Mouse (Mus musculus): ENCODE measurements around the gene 4430402I18Rik. TPM values are rescaled to one million over a fixed set of nuclear protein-coding genes. Genes with fewer than 3 reads are reported as not detected.

Gene 4430402I18Rik
- total RNA-seq, 2 experiments from 2014 or later: 0.11 TPM

GRCm38 (mm10) chr19:28969231-28969630 lies 1.6 kb upstream of the 4430402I18Rik start:
- ATAC-seq (ENCODE audit: poor library complexity, severe bottlenecking): no peak

GRCm38 (mm10) chr19:28968178-28968577 lies 578 bp upstream of the 4430402I18Rik start:
- no peak for ATAC-seq (ENCODE audit: poor library complexity, severe bottlenecking)

- no peak for ATAC-seq (ENCODE audit: poor library complexity, severe bottlenecking)
These were observed 3.1 kb downstream of the 4430402I18Rik start for GRCm38 (mm10) chr19:28964552-28964903.

- ATAC-seq (ENCODE audit: poor library complexity, severe bottlenecking): peak; percentile 90
These were observed 3.6 kb downstream of the 4430402I18Rik start, which contains the start of gene Plpp6 for GRCm38 (mm10) chr19:28963842-28964551. Gene Plpp6, plus strand, starts transcription at chr19:28963953.

- no peak for ATAC-seq (ENCODE audit: poor library complexity, severe bottlenecking)
These were observed 4.1 kb downstream of the 4430402I18Rik start for GRCm38 (mm10) chr19:28963513-28963841.

GRCm38 (mm10) chr19:28963113-28963512 lies 4.5 kb downstream of the 4430402I18Rik start:
- ATAC-seq (ENCODE audit: poor library complexity, severe bottlenecking): no peak

GRCm38 (mm10) chr19:28951251-28951650 lies 16.3 kb downstream of the 4430402I18Rik start:
- no peak for ATAC-seq (ENCODE audit: poor library complexity, severe bottlenecking)

- no peak for ATAC-seq (ENCODE audit: poor library complexity, severe bottlenecking)
These were observed 20.3 kb downstream of the 4430402I18Rik start for GRCm38 (mm10) chr19:28947311-28947710.

- no peak for ATAC-seq (ENCODE audit: poor library complexity, severe bottlenecking)
These were observed 20.8 kb downstream of the 4430402I18Rik start for GRCm38 (mm10) chr19:28946782-28947181.

- ATAC-seq (ENCODE audit: poor library complexity, severe bottlenecking): no peak
These were observed 26.3 kb downstream of the 4430402I18Rik start for GRCm38 (mm10) chr19:28941271-28941670.

- ATAC-seq (ENCODE audit: poor library complexity, severe bottlenecking): no peak
These were observed 27.3 kb downstream of the 4430402I18Rik start for GRCm38 (mm10) chr19:28940135-28940874.

GRCm38 (mm10) chr19:28934897-28935296 lies 32.7 kb downstream of the 4430402I18Rik start:
- ATAC-seq (ENCODE audit: poor library complexity, severe bottlenecking): no peak

- ATAC-seq (ENCODE audit: poor library complexity, severe bottlenecking): no peak
These were observed 38.6 kb downstream of the 4430402I18Rik start for GRCm38 (mm10) chr19:28929034-28929433.

- ATAC-seq (ENCODE audit: poor library complexity, severe bottlenecking): no peak
These were observed 40.2 kb downstream of the 4430402I18Rik start for GRCm38 (mm10) chr19:28927396-28927795.

- ATAC-seq (ENCODE audit: poor library complexity, severe bottlenecking): no peak
These were observed 41.2 kb downstream of the 4430402I18Rik start for GRCm38 (mm10) chr19:28926366-28926765.

GRCm38 (mm10) chr19:28917839-28918238 lies 49.8 kb downstream of the 4430402I18Rik start:
- peak; percentile 67 for ATAC-seq (ENCODE audit: poor library complexity, severe bottlenecking)

- no peak for ATAC-seq (ENCODE audit: poor library complexity, severe bottlenecking)
These were observed 51.1 kb downstream of the 4430402I18Rik start for GRCm38 (mm10) chr19:28916492-28916891.

- no peak for ATAC-seq (ENCODE audit: poor library complexity, severe bottlenecking)
These were observed 51.9 kb downstream of the 4430402I18Rik start for GRCm38 (mm10) chr19:28915602-28916250.

- no peak for ATAC-seq (ENCODE audit: poor library complexity, severe bottlenecking)
These were observed 53.0 kb downstream of the 4430402I18Rik start for GRCm38 (mm10) chr19:28914598-28914997.

- no peak for ATAC-seq (ENCODE audit: poor library complexity, severe bottlenecking)
These were observed 58.9 kb downstream of the 4430402I18Rik start for GRCm38 (mm10) chr19:28908693-28909092.

- no peak for ATAC-seq (ENCODE audit: poor library complexity, severe bottlenecking)
These were observed 59.4 kb downstream of the 4430402I18Rik start for GRCm38 (mm10) chr19:28908186-28908585.

Data from megakaryocyte, adult 5-6 weeks (primary cell).